Comparison of ENCODE assay signal across 8 mouse cellular contexts in the genomic region with DNA sequence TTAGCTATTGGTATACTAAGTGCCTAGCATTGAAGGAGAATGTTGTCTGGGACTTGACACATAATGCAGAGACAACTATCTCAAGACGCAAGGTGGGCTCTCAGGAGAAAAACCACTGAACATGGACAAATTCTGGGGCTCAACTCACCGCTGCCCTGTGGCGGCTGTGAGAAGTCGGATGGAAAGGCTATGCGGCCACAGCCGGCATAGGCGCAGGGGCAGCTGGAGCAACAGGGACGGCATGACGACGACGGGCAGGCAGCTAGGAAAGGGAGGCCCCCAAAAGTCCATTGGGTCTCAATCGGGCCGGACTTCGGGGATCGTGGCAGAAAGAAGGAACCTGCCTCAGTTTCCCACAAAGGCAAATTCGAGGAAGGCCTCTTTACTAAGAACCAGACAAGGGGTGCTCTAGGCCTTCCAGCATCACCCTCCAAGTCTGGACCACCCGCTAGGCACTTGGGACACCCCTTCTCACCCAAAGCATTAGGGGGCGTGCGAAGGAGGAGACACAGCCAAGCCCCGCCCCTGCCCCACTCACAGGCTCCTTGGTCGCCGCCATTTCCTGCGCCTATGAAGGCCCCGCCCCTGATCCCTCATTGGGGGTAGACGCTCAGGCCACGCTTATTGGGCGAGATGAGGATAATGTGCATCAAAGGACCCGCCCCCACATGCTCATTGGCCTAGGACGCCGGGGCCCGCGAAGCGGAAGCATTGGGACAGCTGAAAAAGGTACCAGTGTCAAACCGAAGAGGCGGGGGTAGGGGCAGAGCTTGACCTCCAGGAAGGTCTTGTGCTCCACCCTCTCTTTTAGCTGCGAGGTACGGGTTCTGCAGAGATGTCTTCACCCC. TPM values are rescaled to one million over a fixed set of nuclear protein-coding genes. Genes with fewer than 3 reads are reported as not detected.
DNase-seq lines count a peak whose midpoint lies in the region; ATAC-seq and TF ChIP-seq lines count a peak whose summit lies in the region.

A gene (minus strand): TSS at position 562 of the 848 bp plus-strand sequence.

- peak within 1 kb of the TSS; percentile 47 for H3K4me3 ChIP-seq in cortical plate, adult 2 months (ENCODE audit: insufficient read depth, low read length)

- peaks cover 5% of the 10 kb centered on the region; the same call in 1 of the 2 replicates for H3K4me1 ChIP-seq in cortical plate, adult 2 months (ENCODE audit: control insufficient read depth, insufficient read depth, low read length)

- no peak for TF ChIP-seq CTCF in cortical plate, adult 2 months (IDR thresholded peaks at IDR 0.05; ENCODE audit: extremely low read depth, insufficient read depth, low read length)

- peak; percentile 97 for ATAC-seq in activated CD4-positive, CD25-positive, alpha-beta regulatory T cell, adult 4 months
- peak; percentile 93 for ATAC-seq in megakaryocyte progenitor cell, adult 5-6 weeks (replicated peaks; ENCODE audit: poor library complexity)

- peak; percentile 92 to 96 for DNase-seq in gastrocnemius, adult 8-10 months (ENCODE audit: low spot score in 2 of 2)
- peak; percentile 86 for DNase-seq in hindlimb bud, embryonic 11.5 days (ENCODE audit: extremely low spot score, low read depth, low spot score)
- DNase-seq in left cerebral cortex, adult 9 months (ENCODE audit: low spot score in 2 of 2): peak; percentile 92 to 97
- peak; percentile 94 for DNase-seq in right cerebral cortex, postnatal 14 days
- peak; percentile 88 to 97 for DNase-seq in urinary bladder, postnatal 36 days (ENCODE audit: low spot score in 2 of 2)

- no peak within 1 kb of the TSS for H3K27ac ChIP-seq in cortical plate, adult 2 months (ENCODE audit: insufficient read depth, low read length)

- 0 out of 2 replicates have a peak, but pooled peaks have one; percentile 5 for TF ChIP-seq POLR2A in cortical plate, adult 2 months (IDR thresholded peaks at IDR 0.05; ENCODE audit: extremely low read depth, insufficient read depth, low read length)

RNA-seq across cellular contexts. Expression of the gene that starts here (rescaled TPM):
- polyA plus RNA-seq in activated CD4-positive, CD25-positive, alpha-beta regulatory T cell, adult 4 months (2017; shearing (Covaris generic)): 10 to 100 TPM; 44.8 to 46.0 TPM
- 39.1 and 40.3 TPM in 2 replicates for polyA plus RNA-seq in cortical plate, adult 2 months (2012; rRNA removed)
- 10 to 100 TPM; 32.2 to 37.7 (median 36.4) TPM for total RNA-seq in gastrocnemius, adult 8-10 months (2022)
- 10.2 and 11.5 TPM in 2 replicates for total RNA-seq in megakaryocyte progenitor cell, adult 5-6 weeks (2015)
- 8.6 and 17.8 TPM in 2 replicates for total RNA-seq in megakaryocyte progenitor cell, adult 5-6 weeks (2017)
